Mouse (Mus musculus) liver, adult (tissue): Measurements from ENCODE around the gene Gm10282.

Experiments used
- GATA4 ChIP-seq: IDR thresholded peaks from 2 replicates; pipeline ENCODE4 v1.6.1; 2014; ENCODE audit warnings: mild to moderate bottlenecking, low read length; ENCODE audit not compliant: insufficient replicate concordance

Gm10282 gene

DNA sequence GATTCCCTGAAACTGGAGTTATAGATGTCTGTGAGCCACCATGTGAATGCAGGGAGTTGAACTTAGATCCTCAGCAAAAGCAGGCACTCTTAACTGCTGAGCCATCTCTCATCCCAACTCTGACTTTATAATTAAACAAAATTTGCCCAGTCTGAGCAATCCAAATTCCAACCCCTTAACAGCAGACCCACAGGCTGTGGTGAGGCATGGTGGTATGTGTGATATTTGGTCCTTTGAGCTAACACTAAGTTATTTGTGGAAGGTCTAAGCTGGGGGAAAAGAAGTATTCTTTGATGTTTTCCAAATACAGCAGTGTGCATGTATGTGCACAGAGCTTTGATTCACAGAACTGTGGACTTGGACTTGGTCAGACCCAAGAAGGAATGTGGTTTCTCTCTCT lies 16.0 kb downstream of the Gm10282 start:
- TF ChIP-seq GATA4 = no peak

DNA sequence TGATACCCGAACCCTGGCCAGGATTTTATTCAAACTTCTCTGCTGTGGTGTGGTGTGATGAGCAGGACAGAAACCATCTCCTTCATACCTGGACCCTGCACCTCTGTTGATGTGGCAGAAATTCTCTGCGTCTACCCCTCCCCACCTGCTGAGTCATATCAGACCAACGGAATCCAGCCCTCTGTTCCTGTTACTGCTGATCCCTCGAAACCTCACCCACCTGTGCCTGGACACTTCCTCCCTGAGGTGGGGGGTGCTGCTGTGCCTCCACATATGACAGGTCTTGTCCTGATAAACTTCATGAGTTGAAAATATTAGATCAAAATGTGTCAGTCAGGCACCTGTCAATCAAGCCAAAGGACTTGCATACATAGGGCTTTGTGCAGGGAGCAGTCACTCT lies 19.8 kb downstream of the Gm10282 start:
- TF ChIP-seq GATA4 = no peak

DNA sequence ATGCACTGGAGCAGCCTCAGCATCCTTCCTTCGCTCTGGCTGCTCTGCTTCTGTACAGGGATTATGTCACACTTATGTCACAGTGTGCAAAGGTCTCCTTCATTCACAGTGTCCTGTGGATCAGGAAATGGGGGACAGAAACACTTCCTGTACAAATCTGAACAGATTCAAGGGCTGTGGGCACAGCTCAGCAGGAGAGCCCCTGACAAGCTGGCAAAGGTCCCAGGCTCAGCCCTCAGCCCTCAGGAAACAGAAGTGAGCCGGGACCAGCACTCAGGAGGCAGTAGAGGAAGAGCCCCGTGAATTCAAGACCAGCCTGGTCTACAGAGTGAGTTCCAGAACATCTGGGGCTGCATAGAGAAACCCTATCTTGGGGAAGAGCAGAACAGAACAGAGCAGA lies 23.4 kb downstream of the Gm10282 start:
- TF ChIP-seq GATA4 = no peak

DNA sequence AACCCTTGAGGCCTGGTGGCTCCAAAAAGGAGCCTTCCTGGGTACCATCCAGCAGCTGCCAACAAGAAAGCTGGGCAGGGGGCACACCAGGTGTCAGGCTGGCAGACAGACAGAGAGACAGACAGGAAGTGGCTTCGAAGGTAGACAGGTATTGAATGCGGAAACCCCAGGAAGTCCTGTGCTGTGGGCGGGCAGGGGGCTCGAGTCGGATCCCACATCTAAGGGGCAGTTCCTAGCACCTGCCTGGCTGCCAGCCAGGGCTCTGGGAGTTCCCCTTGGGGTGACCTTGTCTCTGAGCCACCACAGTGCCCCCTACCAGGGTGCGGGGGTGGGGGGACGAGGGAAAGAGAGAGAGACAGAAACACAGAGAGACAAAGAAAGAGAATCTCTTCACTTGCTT lies 25.9 kb downstream of the Gm10282 start:
- no peak for TF ChIP-seq GATA4

DNA sequence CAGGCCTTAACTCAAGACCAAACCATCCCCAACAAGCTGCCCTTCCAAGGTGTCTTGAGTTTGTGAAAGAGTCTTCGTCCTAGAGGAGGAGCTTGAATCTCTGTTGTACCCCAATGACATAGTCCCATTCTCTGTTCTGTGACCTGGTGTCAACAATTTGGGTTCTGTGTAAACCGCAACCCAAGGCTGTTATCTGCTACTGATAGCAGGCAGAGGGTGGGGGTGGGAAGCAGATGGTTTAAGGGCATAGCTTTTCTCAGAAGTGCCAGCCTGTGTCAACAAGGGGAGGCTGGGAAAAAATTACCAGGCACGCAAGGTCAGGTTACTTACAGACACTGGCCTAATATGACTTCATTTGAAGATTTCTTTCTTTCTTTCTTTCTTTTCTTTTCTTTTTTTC lies 27.8 kb downstream of the Gm10282 start:
- TF ChIP-seq GATA4 = no peak

DNA sequence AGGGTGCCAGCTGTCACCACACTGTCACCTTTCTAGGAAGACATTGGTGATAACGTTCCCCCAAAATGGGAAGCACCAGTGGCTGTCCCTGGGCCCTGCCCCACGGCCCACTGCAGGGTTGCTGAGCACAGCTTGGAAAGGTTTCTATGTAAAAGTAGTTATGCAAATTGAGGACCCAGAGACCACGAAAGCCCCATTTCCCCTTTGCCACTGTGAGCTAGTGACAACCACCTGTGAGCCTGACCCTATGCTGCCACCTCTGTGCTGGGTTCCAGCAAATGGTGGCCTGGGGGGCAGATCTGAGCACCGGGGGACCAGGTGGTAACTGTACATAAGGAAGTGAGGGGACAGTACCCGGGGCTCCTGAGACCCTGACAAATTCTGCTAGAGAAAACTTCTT lies 31.3 kb downstream of the Gm10282 start:
- no peak for TF ChIP-seq GATA4

DNA sequence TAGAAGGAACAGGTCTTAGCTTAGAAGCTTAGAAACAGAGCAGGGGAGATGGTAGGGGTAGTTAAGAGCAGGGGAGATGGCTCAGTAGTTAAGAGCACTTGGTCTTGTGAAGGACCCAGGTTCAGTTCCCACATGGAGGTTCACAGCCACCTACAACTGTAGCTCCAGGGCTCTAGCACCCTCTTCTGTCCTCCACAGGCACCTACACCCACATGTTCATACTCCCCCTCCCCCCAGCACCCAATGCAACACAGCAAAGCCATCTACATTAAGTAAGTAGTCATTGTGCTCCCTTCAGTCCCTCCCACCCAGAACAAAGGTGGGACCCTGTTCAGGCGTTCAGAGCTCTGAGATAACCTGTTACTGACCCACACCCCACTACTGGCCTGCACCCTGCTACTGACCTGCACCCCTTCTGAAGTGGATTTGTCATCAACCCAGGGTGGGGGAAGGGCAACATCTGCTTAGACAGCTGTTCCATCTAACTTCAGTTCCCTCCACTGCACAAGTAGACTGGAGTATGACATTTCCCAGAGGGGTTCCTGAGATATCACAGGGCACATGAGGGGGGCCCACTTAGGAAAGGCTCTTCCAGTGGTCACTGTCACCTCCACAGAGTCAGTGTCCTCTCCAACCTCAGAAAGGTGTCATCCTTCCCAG lies 31.8 kb downstream of the Gm10282 start:
- TF ChIP-seq GATA4 = no peak

DNA sequence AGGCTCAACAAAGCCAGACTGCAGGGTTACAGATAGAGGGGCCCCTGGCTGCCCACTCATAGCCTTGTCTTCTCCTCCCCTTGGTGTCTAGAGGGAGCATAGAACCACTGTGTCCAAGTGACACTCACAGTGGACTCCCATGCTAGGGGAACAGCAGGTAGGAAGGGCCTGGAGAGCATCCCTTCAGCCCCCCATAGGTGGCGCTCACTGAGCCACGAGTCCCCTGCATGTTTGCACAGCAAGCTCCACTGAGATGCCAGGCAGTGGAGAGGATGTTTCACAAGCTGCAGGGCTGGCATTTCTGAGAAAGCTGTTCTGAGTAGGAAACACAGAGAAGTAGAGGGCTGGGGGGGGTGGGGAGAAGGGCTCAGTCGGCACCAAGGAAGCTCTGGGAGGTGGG lies 32.7 kb downstream of the Gm10282 start:
- no peak for TF ChIP-seq GATA4

DNA sequence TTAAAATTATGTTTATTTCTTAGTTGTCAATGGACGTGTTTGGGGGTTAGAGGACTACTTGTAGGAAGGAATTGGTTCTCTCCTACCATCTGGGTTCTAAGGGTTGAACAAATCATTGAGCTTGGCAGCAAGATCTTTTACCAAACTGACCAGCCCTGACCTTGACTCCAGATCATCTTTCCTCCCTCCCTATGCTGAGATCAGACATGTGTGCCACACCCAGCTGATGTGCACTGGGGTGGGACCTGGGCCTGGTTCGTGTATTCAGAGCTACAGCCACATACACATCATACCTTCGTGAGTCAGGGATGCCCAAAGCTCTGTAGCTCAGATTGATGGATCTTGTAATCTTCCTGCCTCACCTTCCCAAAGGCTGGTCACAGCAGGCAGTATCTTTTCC lies 33.4 kb downstream of the Gm10282 start:
- TF ChIP-seq GATA4 = no peak

DNA sequence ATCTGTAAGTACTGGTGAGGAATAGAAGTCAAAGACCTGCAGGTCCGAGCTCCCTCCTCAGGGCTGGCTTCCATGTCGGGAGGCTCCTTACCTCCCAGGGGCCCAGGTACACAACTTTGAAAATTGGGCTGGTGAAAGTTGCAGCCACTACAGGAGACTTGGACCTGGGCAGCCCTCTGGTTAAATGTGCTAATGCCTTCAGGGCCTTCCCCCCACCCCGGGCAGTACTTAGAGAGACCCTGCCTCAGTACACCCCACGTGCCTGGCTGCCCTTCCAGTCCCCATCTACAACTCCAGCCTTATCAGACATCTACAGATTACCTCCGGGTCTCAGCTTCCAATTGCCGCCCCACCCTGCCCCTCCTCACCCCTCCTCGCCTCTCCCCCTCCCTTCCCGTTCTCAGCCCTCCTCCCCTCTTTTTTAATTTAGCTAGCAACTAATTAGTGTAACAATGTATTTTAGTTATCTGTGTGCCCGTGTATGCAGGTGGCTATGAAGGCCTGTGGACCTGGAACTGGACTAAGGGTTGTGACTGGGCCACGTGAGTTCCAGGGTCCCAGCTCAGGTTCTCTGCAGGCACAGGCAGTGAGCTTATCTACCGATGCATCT lies 33.9 kb downstream of the Gm10282 start:
- no peak for TF ChIP-seq GATA4

DNA sequence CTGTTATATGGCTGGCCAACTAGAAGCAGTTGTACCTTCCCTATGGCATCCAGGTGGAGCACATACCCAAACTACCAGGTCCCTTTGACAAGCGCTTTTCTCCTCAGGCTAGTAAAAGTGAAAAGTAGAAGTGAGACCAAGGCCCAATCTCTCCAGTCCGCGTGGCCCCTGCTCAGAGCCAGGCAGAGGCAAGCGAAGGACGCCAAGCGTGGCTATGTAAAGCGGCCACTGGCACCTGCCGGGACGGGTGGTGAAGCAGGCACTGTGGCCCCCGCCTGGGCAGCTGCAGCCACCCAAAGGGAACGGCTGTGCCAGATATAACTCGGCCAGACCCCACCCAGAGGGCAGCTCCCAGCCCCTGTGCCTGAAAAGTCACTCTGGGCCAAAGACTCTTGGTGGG lies 34.5 kb downstream of the Gm10282 start:
- TF ChIP-seq GATA4 = no peak

DNA sequence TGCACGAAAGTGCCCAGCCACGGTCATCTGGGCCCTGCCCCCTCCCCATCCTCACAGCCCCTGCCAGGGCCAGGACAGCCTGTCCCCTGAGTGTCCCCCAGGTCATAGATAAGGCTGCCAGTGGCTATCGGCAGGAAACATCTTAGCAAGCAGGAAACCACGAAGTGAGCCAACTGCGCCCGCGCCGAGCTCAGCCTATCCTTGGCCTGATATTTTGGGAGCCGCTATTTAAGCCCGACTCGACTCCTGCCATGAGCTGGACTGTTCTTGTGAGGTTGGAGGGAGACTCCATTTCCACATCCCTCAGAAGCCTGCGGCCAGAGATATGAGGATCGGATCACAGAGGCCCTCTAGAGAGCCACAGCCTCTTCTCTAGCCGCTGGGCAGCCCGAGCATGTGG lies 36.7 kb downstream of the Gm10282 start:
- peak; percentile 100 for TF ChIP-seq GATA4

DNA sequence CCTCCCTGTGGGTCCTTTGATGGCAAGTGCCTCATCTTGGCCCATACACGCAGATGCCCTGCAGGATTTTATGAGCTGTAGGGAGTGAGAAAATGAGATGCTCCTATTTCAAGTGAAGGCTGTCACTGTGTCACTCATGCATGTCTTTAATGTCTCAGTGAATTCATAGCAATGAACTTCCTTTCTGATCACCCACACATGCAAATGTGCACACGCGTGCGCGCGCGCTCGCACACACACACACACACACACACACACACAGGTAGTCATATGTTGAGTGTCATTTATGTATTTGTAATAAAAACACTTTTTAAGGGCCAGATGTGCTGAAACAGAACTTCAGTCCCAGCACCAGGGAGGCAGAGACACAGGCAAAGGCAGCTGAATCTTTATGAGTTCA lies 38.0 kb downstream of the Gm10282 start:
- no peak for TF ChIP-seq GATA4

DNA sequence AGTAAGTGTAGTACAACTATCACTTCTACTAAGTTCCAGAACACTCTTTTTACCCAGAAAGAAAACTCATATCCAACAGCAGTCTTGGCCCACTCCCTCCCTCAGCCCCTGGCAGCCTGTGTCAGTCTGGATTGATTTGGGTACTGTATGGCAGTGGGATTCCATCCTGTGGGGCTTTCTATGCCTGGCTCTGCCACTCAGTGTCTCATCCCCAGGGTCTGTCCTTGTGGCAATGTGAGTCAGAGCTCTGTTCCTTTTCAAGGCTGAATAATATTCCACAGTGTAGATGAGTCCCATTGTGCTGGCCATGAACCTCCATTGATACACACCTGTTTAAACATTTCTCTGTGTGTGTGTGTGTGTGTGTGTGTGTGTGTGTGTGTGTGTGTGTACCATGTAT lies 38.4 kb downstream of the Gm10282 start:
- TF ChIP-seq GATA4 = no peak

DNA sequence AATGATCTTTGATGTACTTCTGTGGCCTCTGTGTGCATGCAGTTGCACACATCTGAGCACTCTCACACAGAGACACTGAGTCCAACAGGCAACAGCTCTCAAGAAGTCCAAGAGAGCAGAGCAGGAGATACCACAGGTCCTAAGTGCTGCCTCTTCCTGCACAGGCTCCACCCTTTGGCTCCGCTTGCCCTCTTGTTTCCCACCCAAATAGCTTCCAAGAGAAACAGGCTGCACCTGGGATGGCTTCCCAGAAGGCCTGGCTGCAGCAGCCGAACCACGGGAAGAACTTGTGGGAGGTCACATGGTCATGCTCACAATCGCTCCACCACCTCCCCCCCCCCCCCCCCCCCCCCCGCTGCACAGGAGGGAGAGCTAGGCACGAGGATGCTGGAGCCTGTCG lies 39.7 kb downstream of the Gm10282 start:
- no peak for TF ChIP-seq GATA4

DNA sequence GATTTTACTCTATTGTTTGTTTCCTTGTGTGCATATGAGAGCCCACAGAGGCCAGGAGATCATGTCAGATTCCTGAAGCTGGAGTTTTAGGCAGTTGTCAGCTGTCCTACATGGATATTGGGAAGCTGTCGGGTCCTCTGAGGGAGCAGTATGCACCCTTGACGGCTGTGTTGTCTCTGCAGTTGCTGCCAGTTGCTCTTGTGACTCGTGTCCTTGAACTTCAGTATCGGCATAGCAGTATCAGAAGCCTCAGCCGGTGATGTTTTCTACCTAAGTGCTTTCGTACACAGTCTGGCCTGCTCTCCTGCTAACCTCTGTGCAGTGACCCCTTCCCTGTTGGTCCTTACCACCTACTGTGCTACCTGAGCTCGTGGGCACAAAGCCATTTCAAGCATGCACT lies 41.6 kb downstream of the Gm10282 start:
- no peak for TF ChIP-seq GATA4

DNA sequence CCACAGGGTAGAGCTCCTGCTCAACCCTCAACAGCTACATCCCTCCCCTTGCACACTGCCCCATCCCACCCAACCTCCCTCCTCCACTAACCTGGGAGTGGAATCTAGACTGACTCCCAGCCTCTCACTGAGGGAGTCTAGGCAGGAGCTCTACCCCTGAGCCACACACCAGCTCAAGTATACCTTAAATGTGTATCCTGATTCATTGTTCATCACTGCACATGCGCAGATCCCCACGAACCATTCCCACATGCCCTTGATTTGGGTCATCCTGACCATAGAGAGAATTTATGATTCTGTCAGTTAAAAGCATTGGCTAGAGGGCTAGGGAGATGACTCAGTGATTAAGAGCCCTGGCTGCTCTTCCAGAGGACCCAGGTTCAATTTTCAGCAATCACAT lies 42.3 kb downstream of the Gm10282 start:
- no peak for TF ChIP-seq GATA4

DNA sequence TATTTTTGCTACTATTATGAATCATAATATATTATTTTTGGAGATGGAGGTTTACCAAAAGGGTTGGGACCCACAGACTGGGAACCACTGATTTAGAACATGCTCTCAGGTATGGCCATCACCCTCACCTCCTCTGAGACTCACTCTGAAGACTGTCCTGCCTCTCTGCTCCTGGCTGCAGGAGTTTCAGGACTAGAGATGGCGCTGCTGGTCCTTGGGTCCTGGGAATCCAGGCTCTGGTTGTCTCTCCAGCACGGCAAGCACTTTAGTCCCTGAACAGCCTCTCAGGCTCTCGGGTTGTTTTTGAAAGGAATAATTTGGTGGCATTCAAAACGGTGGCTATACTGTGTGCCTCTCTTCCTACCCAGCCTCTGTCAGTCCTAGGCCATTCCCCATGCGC lies 43.2 kb downstream of the Gm10282 start:
- TF ChIP-seq GATA4 = no peak

DNA sequence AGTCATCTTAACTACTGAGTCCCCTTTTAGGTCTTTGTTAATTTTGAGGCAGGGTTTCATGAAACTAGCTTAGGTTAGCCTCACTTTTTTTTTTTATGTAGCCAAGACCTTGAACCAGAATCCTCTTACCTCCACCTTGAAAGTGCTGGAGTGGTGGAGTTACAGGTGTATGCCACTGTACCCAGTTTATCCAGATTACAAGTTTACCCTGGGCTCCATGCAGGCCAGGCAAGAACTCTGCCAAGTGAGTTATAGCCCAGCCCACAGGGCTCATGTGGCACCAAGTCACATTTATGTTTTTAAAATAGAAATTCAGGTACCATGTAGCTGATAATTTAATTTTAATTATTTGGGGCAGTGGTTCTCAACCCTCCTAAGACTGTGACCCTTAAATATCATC lies 43.6 kb downstream of the Gm10282 start:
- TF ChIP-seq GATA4 = no peak
